Mouse (Mus musculus) lung, postnatal 0 days (tissue): Measurements from ENCODE around the gene Ptafr.

Experiments used
- CTCF ChIP-seq: IDR thresholded peaks from 2 replicates; pipeline ENCODE4 v1.5.1; 2016; ENCODE audit warnings: antibody characterized with exemption, mild to moderate bottlenecking
- EP300 ChIP-seq: IDR thresholded peaks from 2 replicates; pipeline ENCODE4 v1.6.1; 2016; ENCODE audit warnings: antibody characterized with exemption, mild to moderate bottlenecking, control low read depth

- TF ChIP-seq EP300 (no peak), CTCF (no peak)
Observed at GRCm38 (mm10) chr4:132605816-132606215, 41.9 kb downstream of the Ptafr start.
